Mouse (Mus musculus) kidney, embryonic 14.5 days (tissue): ENCODE results near the gene Ociad2. TPM values are rescaled to one million over a fixed set of nuclear protein-coding genes. Genes with fewer than 3 reads are reported as not detected.

Source experiments
- ATAC-seq: fragments of 200-750 bp; cut with Nextera tagmentation; 2 replicates; pipeline ENCODE4 v1.8.0; 2017; ENCODE audit warnings: moderate number of reproducible peaks, mild to moderate bottlenecking, moderate TSS enrichment, moderate library complexity; ENCODE audit not compliant: low FRiP score, low TSS enrichment
- H3K27ac ChIP-seq: fragments of 300-500 bp; sonication (generic); 2 replicates; pipeline ENCODE4 v1.5.1; 2014; ENCODE audit warnings: low read depth, mild to moderate bottlenecking, low read length, moderate library complexity, mixed read lengths
- H3K27me3 ChIP-seq: fragments of 300-500 bp; sonication (generic); 2 replicates; pipeline ENCODE4 v1.6.1; 2014; ENCODE audit warnings: mild to moderate bottlenecking, low read length; ENCODE audit not compliant: control insufficient read depth, insufficient read depth
- H3K36me3 ChIP-seq: fragments of 300-500 bp; sonication (generic); 2 replicates; pipeline ENCODE4 v1.6.1; 2014; ENCODE audit warnings: low read length, mixed read lengths; ENCODE audit not compliant: control insufficient read depth, insufficient read depth
- H3K4me1 ChIP-seq: fragments of 300-500 bp; sonication (generic); 2 replicates; pipeline ENCODE4 v1.6.1; 2014; ENCODE audit warnings: low read length, mixed read lengths; ENCODE audit not compliant: control insufficient read depth, insufficient read depth
- H3K4me2 ChIP-seq: fragments of 300-500 bp; sonication (generic); replicated peaks from 2 replicates; pipeline ENCODE4 v1.6.1; 2014; ENCODE audit warnings: low read depth, mild to moderate bottlenecking, low read length
- H3K4me3 ChIP-seq: fragments of 300-500 bp; sonication (generic); 2 replicates; pipeline ENCODE4 v1.5.1; 2014; ENCODE audit warnings: mild to moderate bottlenecking, low read length
- H3K9ac ChIP-seq: fragments of 300-500 bp; sonication (generic); 2 replicates; pipeline ENCODE4 v1.6.1; 2014; ENCODE audit warnings: low read depth, mild to moderate bottlenecking, low read length, moderate library complexity
- H3K9me3 ChIP-seq: fragments of 300-500 bp; sonication (generic); 2 replicates; pipeline ENCODE4 v1.6.1; 2016; ENCODE audit warnings: low read length; ENCODE audit not compliant: control insufficient read depth
- WGBS: fragments of 180-500 bp; shearing (Covaris S2); extraction: QIAGEN DNeasy Blood & Tissue Kit; methylation state at CpG from one replicate; pipeline ENCODE4 v1.1.7; 2014; 5-methylcytosine and 5-hydroxymethylcytosine counted together
- polyA plus RNA-seq: library from polyadenylated mRNA; unstranded; fragments of >200 nt; fragmentation: Nextera tagmentation; extraction: Ambion mirVana; gene quantifications from 2 replicates; pipeline ENCODE4 v1.2.1, GENCODE M21; 2014

Gene Ociad2
- 8.8 and 10.0 TPM in 2 replicates for polyA plus RNA-seq

DNA sequence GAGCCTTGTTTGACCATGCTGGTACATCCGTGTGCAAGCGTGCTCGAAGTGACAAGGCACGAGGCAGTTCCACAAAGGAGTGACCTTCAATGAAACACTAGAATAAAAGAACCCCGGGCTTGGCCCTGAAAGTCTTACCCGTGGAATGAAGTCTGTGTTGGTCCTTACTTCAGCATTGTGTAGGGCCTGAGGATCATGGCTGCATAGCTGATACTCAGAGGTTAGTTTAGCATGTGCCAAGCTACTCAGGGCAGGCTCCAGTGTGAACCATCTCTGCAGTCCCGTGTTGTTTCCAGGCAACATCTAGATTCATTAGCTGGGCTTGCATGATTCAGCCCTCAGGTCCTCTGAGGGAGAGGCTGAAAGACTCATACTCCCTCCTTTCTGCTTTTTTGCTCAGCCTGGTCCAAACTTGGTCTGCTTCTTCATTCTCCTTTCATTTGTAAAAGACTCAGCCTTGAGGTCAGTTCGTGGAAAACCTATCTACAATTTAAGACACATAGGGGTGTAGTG is at the start of gene Ociad2:
Ociad2 (minus strand) TSS at position 306 of the 513 bp plus-strand sequence.
- no peak within 1 kb of the TSS for H3K4me3 ChIP-seq
- 83% methylated on average over 8 of the region's 8 CpGs for WGBS
- peaks cover 2% of the 10 kb centered on the region; the same call in 1 of the 2 replicates for H3K27me3 ChIP-seq

DNA sequence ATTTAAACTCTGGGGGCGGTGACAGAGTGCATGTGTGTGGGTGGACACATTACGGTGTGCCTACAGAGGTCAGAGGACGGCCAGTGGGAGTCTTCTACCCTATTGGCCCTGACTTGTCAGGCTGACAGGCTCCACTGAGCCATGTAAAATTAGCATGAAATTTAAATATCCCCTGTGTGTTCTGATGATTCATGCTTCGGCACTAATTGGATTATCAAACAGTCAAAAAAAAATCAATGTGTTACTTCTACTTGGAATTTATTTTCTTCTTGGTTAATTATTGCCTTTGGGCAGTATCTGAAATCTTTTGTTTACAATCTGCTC is 42.8 kb upstream of the Ociad2 start:
- Histone ChIP-seq H3K27ac (no peak overlapping the region), H3K4me1 (0 out of 2 replicates have a peak, but pooled peaks cover 2% of the 10 kb centered on the region), H3K27me3 (no peaks in the 10 kb centered on the region), H3K4me2 (no peak overlapping the region), H3K36me3 (no peaks in the 10 kb centered on the region), H3K4me3 (no peak overlapping the region), H3K9me3 (no peaks in the 10 kb centered on the region), H3K9ac (no peak overlapping the region)
- 0 out of 2 replicates have a peak, but pooled peaks have one; percentile 24 for ATAC-seq
- 27% methylated on average over 4 of the region's 4 CpGs for WGBS

More for the DNA sequence above, at the start of gene Ociad2:
- Histone ChIP-seq H3K4me2 (no peak within 1 kb of the TSS), H3K27ac (no peak within 1 kb of the TSS), H3K4me1 (0 out of 2 replicates have a peak, but pooled peaks cover 4% of the 10 kb centered on the region), H3K36me3 (no peaks in the 10 kb centered on the region), H3K9ac (no peak within 1 kb of the TSS), H3K9me3 (no peaks in the 10 kb centered on the region)
- ATAC-seq, result no peak

DNA sequence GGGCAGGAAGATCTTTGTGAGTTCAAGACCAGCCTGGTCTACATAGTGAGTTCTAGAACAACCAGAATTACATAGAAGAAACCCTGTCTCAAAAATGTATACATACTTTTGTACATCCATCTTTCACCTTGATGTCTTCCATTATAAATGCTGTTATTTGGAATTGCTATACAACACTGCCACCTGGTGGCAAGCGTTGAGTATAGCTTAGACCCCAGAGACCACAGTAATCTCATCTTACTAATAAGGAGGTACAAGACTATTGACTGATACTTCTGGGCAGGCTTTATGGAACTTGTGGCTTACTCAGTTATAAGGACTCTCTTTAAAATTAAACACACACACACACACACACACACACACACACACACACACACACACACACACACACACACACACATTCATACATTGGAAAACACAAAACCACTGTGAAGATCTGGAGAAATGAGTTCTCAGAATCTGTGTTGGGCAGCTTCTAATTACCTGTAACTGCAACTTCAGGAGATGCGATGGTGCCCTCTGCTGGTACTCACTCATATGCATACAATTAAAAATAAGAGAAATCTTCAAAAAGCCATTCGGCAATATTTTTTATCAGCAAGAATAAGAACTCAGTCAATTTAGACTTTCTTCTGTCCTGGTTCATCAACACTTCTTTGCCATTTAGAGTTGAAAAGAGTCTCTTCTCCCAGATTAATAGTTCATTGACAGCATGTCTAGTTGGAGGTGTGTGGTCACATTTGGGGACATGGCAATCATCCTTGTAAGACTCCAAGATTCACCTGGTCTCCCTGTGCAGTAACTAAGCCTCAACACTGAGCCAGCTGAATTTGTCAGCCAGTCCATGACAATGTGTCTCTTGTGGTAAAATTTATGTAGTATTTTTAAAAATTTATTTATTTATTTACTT is 42.2 kb upstream of the Ociad2 start:
- Histone ChIP-seq H3K36me3 (no peaks in the 10 kb centered on the region), H3K27ac (no peak overlapping the region), H3K4me3 (no peak overlapping the region), H3K4me2 (no peak overlapping the region), H3K9me3 (no peaks in the 10 kb centered on the region), H3K4me1 (0 out of 2 replicates have a peak, but pooled peaks cover 2% of the 10 kb centered on the region), H3K9ac (no peak overlapping the region), H3K27me3 (no peaks in the 10 kb centered on the region)
- 29% methylated on average over 3 of the region's 3 CpGs for WGBS
- 0 out of 2 replicates have a peak, but pooled peaks have one; percentile 43 for ATAC-seq

DNA sequence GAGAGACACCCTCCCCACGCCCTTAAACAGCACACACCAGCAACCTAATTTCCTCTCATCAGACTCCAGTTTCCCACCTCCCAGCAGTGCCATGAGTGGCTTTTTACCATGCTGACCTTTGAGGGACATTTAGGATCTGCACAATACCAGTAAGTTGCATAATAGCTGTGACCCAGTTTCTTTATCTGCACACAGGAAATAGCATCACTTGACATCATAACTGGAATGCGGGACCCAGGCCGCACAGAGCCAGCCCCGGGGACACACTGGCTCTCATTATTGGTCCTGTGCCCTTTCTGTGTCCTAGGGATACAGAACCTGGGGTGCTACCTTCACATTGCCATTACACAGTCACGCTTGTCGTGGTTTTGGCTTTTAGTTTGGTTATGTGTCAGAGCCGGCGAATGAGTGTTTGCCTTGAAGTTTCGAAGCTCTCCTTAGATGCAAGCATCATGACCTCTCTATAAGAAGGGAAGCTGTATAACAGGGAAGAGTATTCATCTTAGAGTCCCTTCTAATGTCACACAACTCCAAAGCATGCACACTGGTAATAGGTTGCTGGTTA is 41.2 kb upstream of the Ociad2 start:
- H3K9ac ChIP-seq, result no peak overlapping the region
- WGBS, result 90% methylated on average over 9 of the region's 9 CpGs

DNA sequence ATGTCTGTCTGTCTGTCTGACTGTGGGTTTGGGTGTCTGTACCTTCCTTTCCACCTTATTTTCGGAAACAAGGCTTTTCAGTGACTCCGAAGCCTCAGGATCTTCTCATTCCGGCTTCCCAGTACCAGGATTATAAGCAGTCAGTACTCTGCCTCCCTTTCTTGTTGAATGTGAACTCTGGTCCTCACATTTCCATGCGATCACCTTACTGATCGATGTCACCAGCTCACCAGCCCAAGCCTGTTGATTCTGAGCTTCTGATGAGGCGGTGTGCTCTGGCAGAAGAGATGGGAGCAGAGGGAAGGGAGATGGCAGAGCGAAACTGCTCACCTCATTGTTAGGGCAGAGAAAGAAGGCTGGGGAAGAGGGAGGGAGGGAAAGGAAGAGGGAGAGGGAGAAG is 40.7 kb upstream of the Ociad2 start:
- Histone ChIP-seq H3K9me3 (no peaks in the 10 kb centered on the region), H3K36me3 (no peaks in the 10 kb centered on the region), H3K4me2 (no peak overlapping the region), H3K4me3 (no peak overlapping the region), H3K27me3 (no peaks in the 10 kb centered on the region), H3K4me1 (0 out of 2 replicates have a peak, but pooled peaks cover 2% of the 10 kb centered on the region), H3K27ac (no peak overlapping the region), H3K9ac (no peak overlapping the region)
- WGBS, result 80% methylated on average over 7 of the region's 7 CpGs
- ATAC-seq, result no peak

More for the DNA sequence above, 41.2 kb upstream of the Ociad2 start:
- Histone ChIP-seq H3K9me3 (no peaks in the 10 kb centered on the region), H3K27ac (no peak overlapping the region), H3K4me3 (no peak overlapping the region), H3K36me3 (no peaks in the 10 kb centered on the region), H3K27me3 (no peaks in the 10 kb centered on the region), H3K4me1 (0 out of 2 replicates have a peak, but pooled peaks cover 2% of the 10 kb centered on the region), H3K4me2 (no peak overlapping the region)
- ATAC-seq, result no peak

DNA sequence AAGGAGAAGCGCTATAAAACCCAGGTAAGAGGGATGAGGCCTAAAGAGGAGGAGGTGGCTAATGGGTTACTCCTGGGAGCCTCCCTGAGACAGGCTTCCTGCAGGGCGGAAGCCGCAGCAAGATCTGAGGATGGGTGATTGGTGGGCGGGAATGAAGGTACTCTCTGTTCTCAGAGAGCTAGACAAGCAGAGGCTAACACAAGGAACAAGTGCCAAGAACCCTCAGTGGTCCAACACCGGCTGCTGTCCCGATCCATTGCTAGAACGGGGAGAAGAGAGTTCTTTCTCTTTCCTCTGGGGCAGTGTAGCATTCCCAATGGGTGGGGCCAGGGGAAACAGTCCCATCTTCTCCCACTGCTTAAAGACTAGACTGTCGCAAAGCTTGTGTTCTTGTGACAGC is 40.0 kb upstream of the Ociad2 start:
- H3K27me3 ChIP-seq, result no peaks in the 10 kb centered on the region
- H3K9me3 ChIP-seq, result no peaks in the 10 kb centered on the region
- no peak overlapping the region for H3K9ac ChIP-seq
- H3K4me1 ChIP-seq, result 0 out of 2 replicates have a peak, but pooled peaks cover 2% of the 10 kb centered on the region
- H3K36me3 ChIP-seq, result no peaks in the 10 kb centered on the region
- no peak overlapping the region for H3K4me3 ChIP-seq
- 43% methylated on average over 8 of the region's 8 CpGs for WGBS
- H3K4me2 ChIP-seq, result no peak overlapping the region
- no peak overlapping the region for H3K27ac ChIP-seq
- no peak for ATAC-seq

DNA sequence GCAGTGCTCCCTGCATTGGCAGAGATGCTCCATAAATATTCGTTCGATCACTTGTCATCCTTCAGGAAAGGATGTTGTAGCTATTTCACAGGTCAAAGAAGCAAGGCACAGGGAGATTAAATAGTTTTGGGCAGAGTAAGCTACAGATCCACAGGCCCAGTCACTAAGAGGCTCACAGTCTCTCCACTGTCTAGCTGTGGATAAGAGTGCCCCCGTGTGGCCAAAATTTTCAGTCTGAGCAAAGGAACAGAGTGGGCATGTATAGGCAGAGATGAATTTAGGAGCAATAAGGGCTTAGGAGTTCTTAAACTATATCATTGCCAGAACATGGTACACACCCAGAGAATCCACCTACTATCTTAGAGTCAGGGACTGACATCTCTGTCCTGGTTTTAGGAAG is 39.1 kb upstream of the Ociad2 start:
- no peaks in the 10 kb centered on the region for H3K9me3 ChIP-seq
- H3K9ac ChIP-seq, result no peak overlapping the region
- WGBS, result 28% methylated on average over 3 of the region's 3 CpGs
- peak; percentile 74 for ATAC-seq
- no peak overlapping the region for H3K27ac ChIP-seq
- no peaks in the 10 kb centered on the region for H3K27me3 ChIP-seq
- H3K36me3 ChIP-seq, result no peaks in the 10 kb centered on the region
- H3K4me1 ChIP-seq, result 0 out of 2 replicates have a peak, but pooled peaks cover 2% of the 10 kb centered on the region
- no peak overlapping the region for H3K4me3 ChIP-seq
- H3K4me2 ChIP-seq, result no peak overlapping the region

DNA sequence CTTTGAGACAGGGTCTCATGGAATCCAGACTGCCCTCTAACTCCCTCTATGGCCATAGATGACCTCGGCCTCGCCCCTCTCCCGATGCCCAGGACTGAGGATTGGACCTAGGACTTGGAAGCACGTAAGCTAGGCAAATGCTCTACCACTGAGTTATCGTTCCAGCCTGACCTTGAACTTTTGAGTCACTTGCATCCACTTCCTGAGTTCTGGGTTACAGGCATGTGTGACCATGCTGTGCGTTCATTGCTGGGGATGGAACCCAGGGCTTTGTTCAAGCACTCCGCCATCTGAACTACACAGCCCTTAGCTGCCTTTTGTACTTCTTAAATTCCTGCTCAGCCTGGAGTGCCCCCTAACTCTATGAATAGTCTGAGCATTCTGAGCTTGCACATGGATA is 35.7 kb upstream of the Ociad2 start:
- Histone ChIP-seq H3K9me3 (no peaks in the 10 kb centered on the region), H3K36me3 (no peaks in the 10 kb centered on the region), H3K4me1 (no peaks in the 10 kb centered on the region), H3K4me3 (no peak overlapping the region), H3K27me3 (no peaks in the 10 kb centered on the region), H3K9ac (no peak overlapping the region), H3K27ac (no peak overlapping the region), H3K4me2 (no peak overlapping the region)
- 90% methylated on average over 7 of the region's 7 CpGs for WGBS
- no peak for ATAC-seq

DNA sequence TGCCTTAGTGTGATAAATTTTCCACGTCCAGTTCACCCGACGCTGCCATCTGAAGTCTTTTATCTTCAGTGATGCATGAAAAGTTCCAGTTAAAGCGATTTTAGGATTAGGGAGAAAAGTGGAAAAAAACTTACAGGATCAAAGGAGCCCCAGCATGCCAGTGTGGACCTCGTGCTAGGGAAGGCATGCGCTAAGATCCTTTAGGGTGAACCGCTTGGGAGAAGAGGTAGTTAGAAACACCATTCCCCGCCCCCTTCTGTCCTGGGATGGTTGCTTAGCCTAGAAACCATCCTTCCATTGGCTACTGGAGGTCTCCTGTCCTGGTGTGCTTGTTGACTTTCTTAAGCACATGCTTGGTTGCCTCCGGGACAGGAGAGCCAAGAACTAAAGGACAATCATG is 35.2 kb upstream of the Ociad2 start:
- Histone ChIP-seq H3K27me3 (no peaks in the 10 kb centered on the region), H3K27ac (no peak overlapping the region), H3K9me3 (no peaks in the 10 kb centered on the region), H3K36me3 (no peaks in the 10 kb centered on the region), H3K4me1 (no peaks in the 10 kb centered on the region), H3K4me2 (no peak overlapping the region), H3K9ac (no peak overlapping the region), H3K4me3 (no peak overlapping the region)
- WGBS, result 42% methylated on average over 9 of the region's 9 CpGs
- ATAC-seq, result no peak
